Mouse (Mus musculus): Measurements from ENCODE around the gene Frmd5. TPM values are rescaled to one million over a fixed set of nuclear protein-coding genes. Genes with fewer than 3 reads are reported as not detected.

Frmd5 gene
- polyA plus RNA-seq, 1 experiment = 0.45 TPM

DNA sequence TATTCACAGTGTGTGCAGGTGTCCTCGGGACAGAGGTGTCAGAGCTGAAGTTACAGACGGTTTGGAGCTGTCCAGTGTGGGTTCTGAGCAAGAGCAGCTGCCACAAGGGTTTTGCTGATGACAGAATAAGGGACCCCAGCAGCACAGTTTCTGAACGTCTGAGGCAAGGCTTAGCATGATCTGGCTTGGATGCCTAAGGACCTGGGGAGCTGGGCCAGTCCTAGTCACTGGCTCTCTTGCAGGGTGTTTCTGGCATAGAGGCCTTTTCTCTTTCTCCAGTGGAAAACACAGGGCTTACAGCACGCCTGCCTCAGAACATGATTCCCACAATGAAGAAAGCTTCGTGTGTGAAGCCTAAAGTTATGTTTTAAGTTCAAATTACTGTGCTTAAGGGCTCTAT, 222.2 kb downstream of the Frmd5 start:
- WGBS = 63% methylated on average over 5 of the region's 5 CpGs
- no peak for DNase-seq

DNA sequence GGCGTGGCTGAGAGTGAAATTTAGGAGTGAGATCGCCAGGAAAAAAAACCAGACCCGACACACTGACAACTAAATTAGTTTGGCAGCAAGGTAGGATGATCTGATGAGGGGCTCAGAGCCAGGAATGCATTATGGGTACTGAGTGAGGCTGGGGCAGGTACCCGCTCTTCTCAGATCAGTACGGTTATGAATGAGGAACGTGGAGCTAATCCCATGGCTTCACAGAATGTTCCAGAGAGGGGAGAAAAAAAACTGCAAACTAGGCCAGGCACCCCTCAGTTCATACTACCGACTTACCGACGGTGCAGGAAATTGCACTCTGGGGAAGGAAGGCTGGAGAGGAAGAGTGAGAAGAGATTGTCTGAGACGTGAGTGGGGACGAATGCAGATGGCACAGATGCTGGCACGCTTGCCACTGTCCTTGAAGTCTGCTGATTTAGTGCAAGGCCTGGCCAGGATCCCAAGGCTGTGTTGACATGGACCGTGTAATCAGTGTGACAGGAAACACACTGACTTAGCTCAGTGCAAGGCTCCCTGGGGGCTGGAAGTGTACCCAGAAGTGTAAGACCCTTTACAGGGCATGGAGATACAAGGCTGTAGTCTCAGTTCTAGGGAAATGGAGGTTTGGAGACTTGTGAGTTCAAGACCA, 223.3 kb downstream of the Frmd5 start:
- Histone ChIP-seq H3K36me3 (ENCODE audit: control insufficient read depth, insufficient read depth, low read length) (no peaks in the 10 kb centered on the region), H3K4me1 (ENCODE audit: control insufficient read depth, insufficient read depth, low read length) (no peaks in the 10 kb centered on the region), H3K4me3 (ENCODE audit: insufficient read depth, low read depth, low read length) (no peak overlapping the region), H3K27me3 (replicated peaks; ENCODE audit: control insufficient read depth, insufficient read depth, low read length) (no peaks in the 10 kb centered on the region), H3K27ac (ENCODE audit: insufficient read depth, low read depth, low read length) (no peak overlapping the region)
- 61% methylated on average over 13 of the region's 13 CpGs for WGBS
- peak; percentile 47 for DNase-seq
- TF ChIP-seq CTCF (conservative IDR thresholded peaks at IDR 0.05; ENCODE audit: insufficient read depth, insufficient read length, low read depth, low read length) (no peak), POLR2A (IDR thresholded peaks at IDR 0.05; ENCODE audit: low read depth, low read length) (no peak)

More for the DNA sequence above, 222.2 kb downstream of the Frmd5 start:
- TF ChIP-seq POLR2A (IDR thresholded peaks at IDR 0.05; ENCODE audit: low read depth, low read length) (no peak), CTCF (conservative IDR thresholded peaks at IDR 0.05; ENCODE audit: insufficient read depth, insufficient read length, low read depth, low read length) (no peak)
- Histone ChIP-seq H3K4me3 (ENCODE audit: insufficient read depth, low read depth, low read length) (no peak overlapping the region), H3K27me3 (replicated peaks; ENCODE audit: control insufficient read depth, insufficient read depth, low read length) (no peaks in the 10 kb centered on the region), H3K4me1 (ENCODE audit: control insufficient read depth, insufficient read depth, low read length) (no peaks in the 10 kb centered on the region), H3K27ac (ENCODE audit: insufficient read depth, low read depth, low read length) (no peak overlapping the region), H3K36me3 (ENCODE audit: control insufficient read depth, insufficient read depth, low read length) (no peaks in the 10 kb centered on the region)

DNA sequence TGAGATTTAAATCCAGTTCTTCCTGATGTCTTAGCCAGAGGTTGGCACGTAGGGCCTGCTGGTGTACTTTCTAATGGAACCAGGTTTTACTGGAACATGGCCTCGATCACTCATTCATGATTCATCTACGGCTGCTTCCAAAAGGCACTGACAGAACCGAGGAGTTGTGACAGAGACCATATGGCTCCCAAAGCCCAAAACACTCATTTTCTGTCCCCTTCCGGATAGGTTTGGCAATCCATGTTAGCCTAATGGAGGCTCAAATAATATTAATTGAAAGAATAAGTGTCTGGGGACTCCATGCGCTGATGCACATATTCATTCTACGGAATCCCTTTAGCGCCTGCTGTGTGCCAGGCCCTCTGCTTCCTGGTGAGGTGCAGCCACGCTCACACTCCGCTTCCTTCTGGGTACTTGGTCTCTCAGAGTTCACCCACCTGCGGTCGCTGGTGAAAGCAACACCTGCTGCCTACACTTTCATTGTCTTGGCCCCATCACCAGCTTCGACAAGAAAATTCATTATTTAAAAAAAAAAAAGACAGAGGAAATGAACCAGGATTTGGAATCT, 224.0 kb downstream of the Frmd5 start:
- TF ChIP-seq CTCF (conservative IDR thresholded peaks at IDR 0.05; ENCODE audit: insufficient read depth, insufficient read length, low read depth, low read length) (no peak), POLR2A (IDR thresholded peaks at IDR 0.05; ENCODE audit: low read depth, low read length) (no peak)
- H3K4me1 ChIP-seq (ENCODE audit: control insufficient read depth, insufficient read depth, low read length) = no peaks in the 10 kb centered on the region
- no peak overlapping the region for H3K27ac ChIP-seq (ENCODE audit: insufficient read depth, low read depth, low read length)
- H3K27me3 ChIP-seq (replicated peaks; ENCODE audit: control insufficient read depth, insufficient read depth, low read length) = no peaks in the 10 kb centered on the region
- no peaks in the 10 kb centered on the region for H3K36me3 ChIP-seq (ENCODE audit: control insufficient read depth, insufficient read depth, low read length)
- H3K4me3 ChIP-seq (ENCODE audit: insufficient read depth, low read depth, low read length) = no peak overlapping the region
- DNase-seq = no peak
- 77% methylated on average over 13 of the region's 13 CpGs for WGBS

DNA sequence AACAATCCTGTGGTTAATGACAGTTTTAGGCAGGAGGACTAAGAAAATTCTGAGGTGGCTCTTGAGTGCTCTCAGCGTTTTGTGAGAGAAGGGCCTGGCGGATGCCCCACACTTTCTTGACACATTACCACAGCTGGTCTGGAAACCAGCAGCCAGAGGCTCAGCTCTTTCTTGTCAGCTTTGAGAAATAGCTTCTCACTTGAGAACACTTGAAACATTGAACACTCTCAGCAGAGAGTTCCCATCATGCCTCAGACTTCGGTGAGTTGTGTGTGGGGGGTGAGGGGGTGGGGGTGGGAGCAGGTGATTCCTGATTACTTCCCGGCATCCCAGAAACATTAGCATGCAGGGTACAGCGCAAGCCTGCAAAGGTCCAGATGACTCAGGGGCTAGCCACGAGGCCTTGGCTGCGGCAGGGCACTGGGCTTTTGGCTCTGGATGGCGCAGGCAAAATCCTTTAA, 231.1 kb downstream of the Frmd5 start:
- 59% methylated on average over 8 of the region's 8 CpGs for WGBS
- no peak for DNase-seq
- no peak overlapping the region for H3K4me3 ChIP-seq (ENCODE audit: insufficient read depth, low read depth, low read length)
- no peak for TF ChIP-seq CTCF (conservative IDR thresholded peaks at IDR 0.05; ENCODE audit: insufficient read depth, insufficient read length, low read depth, low read length)
- TF ChIP-seq POLR2A (IDR thresholded peaks at IDR 0.05; ENCODE audit: low read depth, low read length) = no peak
- H3K36me3 ChIP-seq (ENCODE audit: control insufficient read depth, insufficient read depth, low read length) = no peaks in the 10 kb centered on the region
- H3K27me3 ChIP-seq (replicated peaks; ENCODE audit: control insufficient read depth, insufficient read depth, low read length) = no peaks in the 10 kb centered on the region
- no peaks in the 10 kb centered on the region for H3K4me1 ChIP-seq (ENCODE audit: control insufficient read depth, insufficient read depth, low read length)
- H3K27ac ChIP-seq (ENCODE audit: insufficient read depth, low read depth, low read length) = no peak overlapping the region

DNA sequence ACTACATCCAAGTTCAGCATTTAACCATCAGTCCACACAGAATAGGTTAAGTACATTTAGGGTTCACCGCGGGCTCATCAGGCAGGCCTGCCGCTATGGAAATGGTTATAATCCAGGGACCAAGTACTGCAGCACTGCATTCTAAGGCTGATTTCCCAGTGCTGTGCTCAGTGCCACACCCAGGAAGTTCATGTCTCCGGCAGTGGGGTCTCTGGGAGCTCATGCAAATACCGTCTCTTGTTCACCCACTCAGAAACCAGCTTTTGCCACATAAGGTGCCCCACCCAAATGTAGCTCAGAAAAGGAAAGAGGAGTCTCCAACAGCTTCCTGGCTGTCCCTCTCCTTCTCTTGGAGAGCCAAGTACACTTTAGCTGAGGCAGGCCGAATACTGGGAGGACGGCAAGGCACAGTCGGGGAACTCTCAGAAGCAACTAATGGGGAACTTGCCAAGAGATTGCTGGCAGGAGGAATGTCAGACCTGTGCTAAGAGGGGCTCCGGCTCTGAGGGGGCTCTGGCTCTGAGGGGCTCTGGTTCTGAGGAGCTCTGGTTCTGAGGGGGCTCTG, 232.7 kb downstream of the Frmd5 start:
- Histone ChIP-seq H3K27ac (ENCODE audit: insufficient read depth, low read depth, low read length) (no peak overlapping the region), H3K27me3 (replicated peaks; ENCODE audit: control insufficient read depth, insufficient read depth, low read length) (no peaks in the 10 kb centered on the region), H3K4me3 (ENCODE audit: insufficient read depth, low read depth, low read length) (no peak overlapping the region), H3K36me3 (ENCODE audit: control insufficient read depth, insufficient read depth, low read length) (no peaks in the 10 kb centered on the region), H3K4me1 (ENCODE audit: control insufficient read depth, insufficient read depth, low read length) (no peaks in the 10 kb centered on the region)
- WGBS = 64% methylated on average over 9 of the region's 9 CpGs
- TF ChIP-seq POLR2A (IDR thresholded peaks at IDR 0.05; ENCODE audit: low read depth, low read length) (no peak), CTCF (conservative IDR thresholded peaks at IDR 0.05; ENCODE audit: insufficient read depth, insufficient read length, low read depth, low read length) (no peak)
- peak; percentile 19 for DNase-seq

DNA sequence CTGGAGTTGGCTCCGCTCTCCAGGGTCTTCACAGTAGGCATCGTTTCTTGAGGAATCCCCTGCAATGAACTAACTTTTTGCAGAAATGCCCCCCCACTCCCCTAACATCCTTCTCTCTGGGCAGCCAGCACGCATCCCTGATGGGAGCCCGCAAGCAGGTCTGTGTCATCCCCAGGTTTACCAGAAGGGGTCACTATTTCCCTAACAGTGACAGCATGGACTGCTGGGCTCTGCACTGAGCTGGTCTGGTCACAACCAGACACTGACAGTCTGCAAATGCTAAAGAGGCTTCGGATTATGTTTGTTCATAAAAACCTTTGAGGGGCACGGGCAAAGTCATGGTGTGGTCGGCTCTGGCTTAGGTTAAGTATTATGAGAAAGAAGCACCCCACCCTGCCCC, 235.1 kb downstream of the Frmd5 start:
- Histone ChIP-seq H3K4me3 (ENCODE audit: insufficient read depth, low read depth, low read length) (no peak overlapping the region), H3K27me3 (replicated peaks; ENCODE audit: control insufficient read depth, insufficient read depth, low read length) (no peaks in the 10 kb centered on the region), H3K27ac (ENCODE audit: insufficient read depth, low read depth, low read length) (no peak overlapping the region), H3K36me3 (ENCODE audit: control insufficient read depth, insufficient read depth, low read length) (no peaks in the 10 kb centered on the region), H3K4me1 (ENCODE audit: control insufficient read depth, insufficient read depth, low read length) (no peaks in the 10 kb centered on the region)
- TF ChIP-seq POLR2A (IDR thresholded peaks at IDR 0.05; ENCODE audit: low read depth, low read length) (no peak), CTCF (conservative IDR thresholded peaks at IDR 0.05; ENCODE audit: insufficient read depth, insufficient read length, low read depth, low read length) (peak; percentile 96)
- peak; percentile 82 for DNase-seq
- WGBS = 9% methylated on average over 7 of the region's 7 CpGs

DNA sequence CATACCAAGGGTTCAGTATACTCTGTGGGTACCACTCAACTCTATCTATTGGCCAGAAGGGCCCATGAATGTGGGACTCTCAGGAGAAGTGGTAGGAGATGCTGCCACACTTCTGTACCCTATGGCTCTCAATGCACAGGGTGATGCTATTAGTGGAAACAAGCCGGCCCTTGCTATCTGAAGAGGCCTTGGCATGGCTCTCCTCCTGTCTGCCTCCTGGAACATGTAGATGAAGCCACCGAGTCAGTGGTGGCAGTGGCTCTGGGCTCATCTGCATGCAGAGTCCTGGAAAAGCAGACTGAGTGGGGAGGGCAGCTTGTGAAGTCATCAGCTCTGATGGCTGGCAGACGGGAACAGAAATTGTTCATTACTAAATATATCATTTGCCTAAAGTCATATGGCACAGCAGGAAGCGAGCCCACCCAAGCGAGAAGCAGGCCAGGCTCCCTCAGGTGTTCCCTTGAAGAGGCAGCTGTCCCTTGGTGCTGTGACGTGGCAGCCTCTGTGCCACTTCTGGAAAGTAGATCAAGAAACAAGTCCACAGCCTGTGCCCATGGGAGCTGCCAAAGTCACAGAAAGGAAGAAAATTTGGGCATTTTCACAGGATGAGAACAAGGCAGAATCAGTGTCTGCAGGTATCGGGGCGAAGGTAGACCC, 235.8 kb downstream of the Frmd5 start:
- H3K4me3 ChIP-seq (ENCODE audit: insufficient read depth, low read depth, low read length) = no peak overlapping the region
- 61% methylated on average over 8 of the region's 8 CpGs for WGBS

More for the DNA sequence above, 235.8 kb downstream of the Frmd5 start:
- H3K4me1 ChIP-seq (ENCODE audit: control insufficient read depth, insufficient read depth, low read length) = no peaks in the 10 kb centered on the region
- no peaks in the 10 kb centered on the region for H3K27me3 ChIP-seq (replicated peaks; ENCODE audit: control insufficient read depth, insufficient read depth, low read length)
- H3K27ac ChIP-seq (ENCODE audit: insufficient read depth, low read depth, low read length) = no peak overlapping the region
- no peak for DNase-seq
- TF ChIP-seq POLR2A (IDR thresholded peaks at IDR 0.05; ENCODE audit: low read depth, low read length) (no peak), CTCF (conservative IDR thresholded peaks at IDR 0.05; ENCODE audit: insufficient read depth, insufficient read length, low read depth, low read length) (no peak)
- no peaks in the 10 kb centered on the region for H3K36me3 ChIP-seq (ENCODE audit: control insufficient read depth, insufficient read depth, low read length)
